ENCODE assay signal across 19 mouse cellular contexts in genomic region chr12:110429990-110430389, GRCm38 (mm10). TPM values are rescaled to one million over a fixed set of nuclear protein-coding genes. Genes with fewer than 3 reads are reported as not detected.
DNase-seq lines count a peak whose midpoint lies in the region; ATAC-seq lines count a peak whose summit lies in the region.
"Had no signal": no experiment of that assay in that cellular context is flagged by ENCODE, and none has a peak within 500 bp of the region (broad histone marks: within the 10 kb centered on the region; RNA-seq: fewer than 3 reads in every experiment).

No protein-coding gene starts in this region.

- no peaks in the 10 kb centered on the region for H3K36me3 ChIP-seq in hindbrain, embryonic 10.5 days
- no peaks in the 10 kb centered on the region for H3K36me3 ChIP-seq in hindbrain, embryonic 11.5 days (ENCODE audit: control insufficient read depth, insufficient read depth, low read length)
- no peaks in the 10 kb centered on the region for H3K36me3 ChIP-seq in neural tube, embryonic 11.5 days (ENCODE audit: control insufficient read depth, insufficient read depth, low read length)
- H3K36me3 ChIP-seq in forebrain, embryonic 13.5 days (ENCODE audit: poor library complexity, severe bottlenecking), result no peaks in the 10 kb centered on the region
- H3K36me3 ChIP-seq in midbrain, embryonic 16.5 days (ENCODE audit: control insufficient read depth, insufficient read depth, low read length), result no peaks in the 10 kb centered on the region
- H3K36me3 ChIP-seq: embryonic facial prominence, embryonic 15.5 days; limb, embryonic 15.5 days had no signal

- H3K9me3 ChIP-seq in hindbrain, embryonic 10.5 days, result no peaks in the 10 kb centered on the region
- H3K9me3 ChIP-seq in hindbrain, embryonic 11.5 days (ENCODE audit: control insufficient read depth, low read length), result no peaks in the 10 kb centered on the region
- H3K9me3 ChIP-seq in neural tube, embryonic 11.5 days (ENCODE audit: control insufficient read depth, low read length), result no peaks in the 10 kb centered on the region
- no peaks in the 10 kb centered on the region for H3K9me3 ChIP-seq in forebrain, embryonic 13.5 days (replicated peaks)
- no peaks in the 10 kb centered on the region for H3K9me3 ChIP-seq in midbrain, embryonic 16.5 days (replicated peaks; ENCODE audit: control insufficient read depth, low read length, poor library complexity, severe bottlenecking)
- H3K9me3 ChIP-seq: embryonic facial prominence, embryonic 15.5 days; limb, embryonic 15.5 days had no signal

- peaks cover 13% of the 10 kb centered on the region; the same call in 1 of the 2 replicates for H3K4me1 ChIP-seq in hindbrain, embryonic 10.5 days (replicated peaks)
- H3K4me1 ChIP-seq in hindbrain, embryonic 11.5 days (replicated peaks; ENCODE audit: control insufficient read depth, insufficient read depth, low read length), result no peaks in the 10 kb centered on the region
- no peaks in the 10 kb centered on the region for H3K4me1 ChIP-seq in neural tube, embryonic 11.5 days (ENCODE audit: control insufficient read depth, insufficient read depth, low read length)
- peaks cover 15% of the 10 kb centered on the region for H3K4me1 ChIP-seq in forebrain, embryonic 13.5 days
- no peaks in the 10 kb centered on the region; the same call in 1 of the 2 replicates for H3K4me1 ChIP-seq in midbrain, embryonic 16.5 days (ENCODE audit: control insufficient read depth, insufficient read depth, low read length)
- H3K4me1 ChIP-seq: embryonic facial prominence, embryonic 15.5 days; limb, embryonic 15.5 days had no signal

- WGBS in hindbrain, embryonic 10.5 days, result 49% methylated on average over 10 of the region's 10 CpGs
- WGBS in hindbrain, embryonic 11.5 days, result 40% methylated on average over 10 of the region's 10 CpGs
- WGBS in neural tube, embryonic 11.5 days, result 64% methylated on average over 10 of the region's 10 CpGs
- 31% methylated on average over 10 of the region's 10 CpGs for WGBS in forebrain, embryonic 13.5 days
- WGBS in midbrain, embryonic 16.5 days, result 30% methylated on average over 10 of the region's 10 CpGs

- peak overlapping the region; percentile 83 for H3K27ac ChIP-seq in hindbrain, embryonic 10.5 days
- no peak overlapping the region for H3K27ac ChIP-seq in hindbrain, embryonic 11.5 days (ENCODE audit: low read depth, low read length)
- no peak overlapping the region for H3K27ac ChIP-seq in neural tube, embryonic 11.5 days (ENCODE audit: low read depth, low read length)
- 0 out of 2 replicates have a peak overlapping the region, but pooled peaks have one; percentile 22 for H3K27ac ChIP-seq in forebrain, embryonic 13.5 days
- H3K27ac ChIP-seq in midbrain, embryonic 16.5 days (ENCODE audit: low read length), result no peak overlapping the region
- H3K27ac ChIP-seq: embryonic facial prominence, embryonic 15.5 days; limb, embryonic 15.5 days had no signal

- no peak for ATAC-seq in hindbrain, embryonic 11.5 days (ENCODE audit: low FRiP score)
- ATAC-seq in neural tube, embryonic 11.5 days (ENCODE audit: insufficient read depth, low FRiP score, low TSS enrichment), result no peak
- ATAC-seq in forebrain, embryonic 13.5 days, result no peak
- ATAC-seq in midbrain, embryonic 16.5 days, result no peak
- ATAC-seq in megakaryocyte, adult 5-6 weeks (ENCODE audit: poor library complexity, severe bottlenecking), result no peak

- DNase-seq in hindbrain, embryonic 10.5 days (ENCODE audit: low spot score), result peak; percentile 35
- no peak for DNase-seq in hindbrain, embryonic 11.5 days (ENCODE audit: low spot score)
- no peak for DNase-seq in neural tube, embryonic 11.5 days (ENCODE audit: low spot score)
- DNase-seq in neural tube, embryonic 10.5 days (ENCODE audit: extremely low spot score, low spot score), result no peak
- DNase-seq in right cerebral cortex, postnatal 14 days, result no peak
- DNase-seq: cerebellum, adult 11 months; cerebellum, postnatal 36 days; gastrocnemius, postnatal 25 days; kidney, adult 2 months; kidney, postnatal 14 days; layer of hippocampus, adult 9-11 months; lung, postnatal 10 days; thymus, postnatal 14 days had no signal

- no peak overlapping the region; the same call in 1 of the 2 replicates for H3K9ac ChIP-seq in hindbrain, embryonic 11.5 days (ENCODE audit: low read depth, low read length)
- H3K9ac ChIP-seq in neural tube, embryonic 11.5 days (ENCODE audit: low read length), result peak overlapping the region; percentile 14; the same call in 1 of the 2 replicates
- peak overlapping the region; percentile 38; the same call in 1 of the 2 replicates for H3K9ac ChIP-seq in forebrain, embryonic 13.5 days
- peak overlapping the region; percentile 30; the same call in 1 of the 2 replicates for H3K9ac ChIP-seq in midbrain, embryonic 16.5 days (ENCODE audit: low read depth, low read length)
- H3K9ac ChIP-seq: embryonic facial prominence, embryonic 15.5 days; limb, embryonic 15.5 days had no signal

- no peak overlapping the region for H3K4me3 ChIP-seq in hindbrain, embryonic 10.5 days
- H3K4me3 ChIP-seq in hindbrain, embryonic 11.5 days (ENCODE audit: low read depth, low read length), result no peak overlapping the region
- no peak overlapping the region for H3K4me3 ChIP-seq in neural tube, embryonic 11.5 days (ENCODE audit: low read depth, low read length)
- H3K4me3 ChIP-seq in forebrain, embryonic 13.5 days, result no peak overlapping the region
- no peak overlapping the region for H3K4me3 ChIP-seq in midbrain, embryonic 16.5 days (ENCODE audit: low read depth, low read length)
- H3K4me3 ChIP-seq: embryonic facial prominence, embryonic 15.5 days; limb, embryonic 15.5 days; megakaryocyte, embryonic 14.5 days had no signal

- no peak overlapping the region for H3K4me2 ChIP-seq in hindbrain, embryonic 11.5 days (replicated peaks; ENCODE audit: low read depth, low read length)
- H3K4me2 ChIP-seq in neural tube, embryonic 11.5 days (ENCODE audit: low read depth), result no peak overlapping the region
- no peak overlapping the region for H3K4me2 ChIP-seq in forebrain, embryonic 13.5 days
- H3K4me2 ChIP-seq in midbrain, embryonic 16.5 days (ENCODE audit: low read length), result no peak overlapping the region
- H3K4me2 ChIP-seq: embryonic facial prominence, embryonic 15.5 days; limb, embryonic 15.5 days had no signal

- no peaks in the 10 kb centered on the region for H3K27me3 ChIP-seq in hindbrain, embryonic 10.5 days (ENCODE audit: insufficient read depth, poor library complexity, severe bottlenecking)
- no peaks in the 10 kb centered on the region for H3K27me3 ChIP-seq in hindbrain, embryonic 11.5 days (ENCODE audit: control insufficient read depth, insufficient read depth, low read length)
- H3K27me3 ChIP-seq in neural tube, embryonic 11.5 days (ENCODE audit: control insufficient read depth, insufficient read depth, low read length), result no peaks in the 10 kb centered on the region
- no peaks in the 10 kb centered on the region for H3K27me3 ChIP-seq in forebrain, embryonic 13.5 days
- H3K27me3 ChIP-seq in midbrain, embryonic 16.5 days (ENCODE audit: control insufficient read depth, insufficient read depth, low read depth, low read length), result no peaks in the 10 kb centered on the region
- H3K27me3 ChIP-seq: embryonic facial prominence, embryonic 15.5 days had no signal

RNA-seq across cellular contexts. Expression of gene Ppp2r5c, which starts 16.9 kb away (rescaled TPM):
- 139 and 146 TPM in 2 replicates for polyA plus RNA-seq in hindbrain, embryonic 10.5 days (2016; fragmentation: Nextera tagmentation; extraction: Ambion mirVana)
- polyA plus RNA-seq in hindbrain, embryonic 11.5 days (2014; fragmentation: Nextera tagmentation; extraction: Ambion mirVana), result 162 and 172 TPM in 2 replicates
- 164 and 170 TPM in 2 replicates for polyA plus RNA-seq in neural tube, embryonic 11.5 days (2014; fragmentation: Nextera tagmentation; extraction: Ambion mirVana)
- 138 and 147 TPM in 2 replicates for polyA plus RNA-seq in forebrain, embryonic 13.5 days (2015; fragmentation: Nextera tagmentation; extraction: Ambion mirVana)
- polyA plus RNA-seq in midbrain, embryonic 16.5 days (2015; fragmentation: Nextera tagmentation; extraction: Ambion mirVana), result 144 and 147 TPM in 2 replicates
- 164 and 178 TPM in 2 replicates for total RNA-seq in megakaryocyte, adult 5-6 weeks (2015)
- 293 and 306 TPM in 2 replicates for total RNA-seq in megakaryocyte, adult 5-6 weeks (2017)

Comparison
In these comparisons a context has a peak if more than half of its experiments do, and no peak if none do; other contexts are left out.
1. H3K27ac ChIP-seq: peak in hindbrain, embryonic 10.5 days (single experiment) and forebrain, embryonic 13.5 days (single experiment); none in hindbrain, embryonic 11.5 days (single experiment), neural tube, embryonic 11.5 days (single experiment) and midbrain, embryonic 16.5 days (single experiment).